In the genomic region with DNA sequence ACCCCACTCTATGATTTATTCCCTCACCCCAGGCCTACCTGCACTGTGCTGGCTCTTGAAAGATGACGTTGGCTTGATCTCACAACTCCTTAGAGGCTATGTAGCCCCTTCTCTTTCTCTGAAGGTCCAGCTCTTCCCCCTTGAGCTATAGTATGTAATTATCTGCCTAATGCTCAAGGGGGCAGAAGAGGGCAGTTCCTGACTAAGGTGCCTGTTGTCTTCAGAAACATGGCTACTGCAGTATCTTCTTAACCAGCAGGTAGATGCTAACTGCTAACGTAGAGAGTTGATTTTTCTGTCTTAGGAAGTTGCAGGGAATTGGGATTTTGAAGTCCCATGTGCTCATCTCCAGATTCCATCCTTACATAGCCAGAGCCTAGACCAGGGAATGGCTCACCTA, we compare ENCODE assay signal across 13 mouse cellular contexts. TPM values are rescaled to one million over a fixed set of nuclear protein-coding genes. Genes with fewer than 3 reads are reported as not detected.
DNase-seq lines count a peak whose midpoint lies in the region; ATAC-seq and TF ChIP-seq lines count a peak whose summit lies in the region.
"Had no signal": no experiment of that assay in that cellular context is flagged by ENCODE, and none has a peak within 500 bp of the region (broad histone marks: within the 10 kb centered on the region; RNA-seq: fewer than 3 reads in every experiment).

No protein-coding gene starts in this region.

- no peaks in the 10 kb centered on the region for H3K36me3 ChIP-seq in heart, postnatal 0 days (replicated peaks; ENCODE audit: control insufficient read depth, insufficient read depth, low read length)
- H3K36me3 ChIP-seq in heart, embryonic 12.5 days, result no peaks in the 10 kb centered on the region
- H3K36me3 ChIP-seq in thymus, adult 2 months (ENCODE audit: control insufficient read depth, insufficient read depth, low read length), result no peaks in the 10 kb centered on the region
- H3K36me3 ChIP-seq: forebrain, embryonic 12.5 days; hindbrain, embryonic 15.5 days had no signal

- no peak for DNase-seq in heart, postnatal 0 days (ENCODE audit: low spot score)
- DNase-seq in thymus, adult 2 months, result peak; percentile 12
- no peak for DNase-seq in thymus, postnatal 10 days (ENCODE audit: low spot score in 2 of 2)
- DNase-seq in retina, embryonic 14.5 days (ENCODE audit: low spot score), result peak; percentile 34
- DNase-seq in left cerebral cortex, adult 18-20 months (ENCODE audit: low spot score in 2 of 2), result no peak
- DNase-seq in urinary bladder, postnatal 4 days (ENCODE audit: low spot score in 2 of 2), result no peak
- DNase-seq: right cerebral cortex, adult 18-20 months had no signal

- no peak for TF ChIP-seq POLR2A in thymus, adult 2 months (IDR thresholded peaks at IDR 0.05; ENCODE audit: control insufficient read depth, extremely low read depth, insufficient read depth, low read length, poor library complexity)

- no peaks in the 10 kb centered on the region for H3K27me3 ChIP-seq in heart, postnatal 0 days (ENCODE audit: control insufficient read depth, insufficient read depth, low read length)
- peaks cover 3% of the 10 kb centered on the region; the same call in 1 of the 2 replicates for H3K27me3 ChIP-seq in heart, embryonic 12.5 days (replicated peaks)
- no peaks in the 10 kb centered on the region for H3K27me3 ChIP-seq in thymus, adult 2 months (ENCODE audit: control insufficient read depth, insufficient read depth, low read length)
- H3K27me3 ChIP-seq: hindbrain, embryonic 15.5 days had no signal

- no peak overlapping the region for H3K27ac ChIP-seq in heart, postnatal 0 days (ENCODE audit: low read depth)
- H3K27ac ChIP-seq in heart, embryonic 12.5 days (ENCODE audit: poor library complexity, severe bottlenecking), result no peak overlapping the region
- no peak overlapping the region for H3K27ac ChIP-seq in thymus, adult 2 months (ENCODE audit: control insufficient read depth, insufficient read depth, low read length)
- H3K27ac ChIP-seq: forebrain, embryonic 12.5 days; hindbrain, embryonic 15.5 days had no signal

- 0 out of 2 replicates have a peak, but pooled peaks cover 4% of the 10 kb centered on the region for H3K9me3 ChIP-seq in heart, postnatal 0 days (replicated peaks; ENCODE audit: control insufficient read depth, low read length)
- peaks cover 5% of the 10 kb centered on the region; the same call in 1 of the 2 replicates for H3K9me3 ChIP-seq in heart, embryonic 12.5 days (replicated peaks)
- H3K9me3 ChIP-seq: forebrain, embryonic 12.5 days; hindbrain, embryonic 15.5 days had no signal

- no peak overlapping the region for H3K9ac ChIP-seq in heart, postnatal 0 days (replicated peaks; ENCODE audit: low read depth, low read length)
- no peak overlapping the region for H3K9ac ChIP-seq in heart, embryonic 12.5 days
- H3K9ac ChIP-seq: forebrain, embryonic 12.5 days; hindbrain, embryonic 15.5 days had no signal

- TF ChIP-seq EP300 in heart, postnatal 0 days (IDR thresholded peaks at IDR 0.05; ENCODE audit: low read depth), result no peak

- H3K4me2 ChIP-seq in heart, postnatal 0 days (ENCODE audit: low read depth, low read length), result no peak overlapping the region
- H3K4me2 ChIP-seq in heart, embryonic 12.5 days, result no peak overlapping the region
- H3K4me2 ChIP-seq: forebrain, embryonic 12.5 days; hindbrain, embryonic 15.5 days had no signal

- WGBS in heart, postnatal 0 days, result 36% methylated on average over 2 of the region's 2 CpGs
- 39% methylated on average over 2 of the region's 2 CpGs for WGBS in heart, embryonic 12.5 days
- 67% methylated on average over 2 of the region's 2 CpGs for WGBS in thymus, adult 2 months

- no peak for ATAC-seq in heart, postnatal 0 days (ENCODE audit: insufficient read depth, low read depth)
- no peak for ATAC-seq in heart, embryonic 12.5 days (ENCODE audit: insufficient number of reproducible peaks, low FRiP score)
- peak; percentile 50 for ATAC-seq in activated CD4-positive, CD25-positive, alpha-beta regulatory T cell, adult 4 months

- TF ChIP-seq CTCF in heart, postnatal 0 days (IDR thresholded peaks at IDR 0.05; ENCODE audit: low read depth), result peak; percentile 32
- TF ChIP-seq CTCF in thymus, adult 2 months (IDR thresholded peaks at IDR 0.05; ENCODE audit: borderline replicate concordance, control insufficient read depth, extremely low read depth, insufficient read depth, low read length, poor library complexity), result no peak

- no peak overlapping the region for H3K4me3 ChIP-seq in heart, postnatal 0 days (ENCODE audit: low read depth, low read length)
- H3K4me3 ChIP-seq in heart, embryonic 12.5 days, result no peak overlapping the region
- H3K4me3 ChIP-seq in thymus, adult 2 months (ENCODE audit: control insufficient read depth, insufficient read depth, low read length), result no peak overlapping the region
- H3K4me3 ChIP-seq: forebrain, embryonic 12.5 days; hindbrain, embryonic 15.5 days had no signal

- no peaks in the 10 kb centered on the region for H3K4me1 ChIP-seq in heart, postnatal 0 days (ENCODE audit: control insufficient read depth, insufficient read depth)
- peaks cover 6% of the 10 kb centered on the region; the same call in 1 of the 2 replicates for H3K4me1 ChIP-seq in heart, embryonic 12.5 days (replicated peaks)
- H3K4me1 ChIP-seq in thymus, adult 2 months (replicated peaks; ENCODE audit: control insufficient read depth, insufficient read depth, low read length), result peaks cover 13% of the 10 kb centered on the region

RNA-seq across cellular contexts. Expression of a gene that starts 24.4 kb away (rescaled TPM):
- total RNA-seq in heart, postnatal 0 days (2014; rRNA removed; ENCODE audit: low replicate concordance), result not detected in 2 replicates
- not detected in 2 replicates for polyA plus RNA-seq in heart, postnatal 0 days (2015; fragmentation: Nextera tagmentation; extraction: Ambion mirVana)
- polyA plus RNA-seq in heart, embryonic 12.5 days (2016; fragmentation: Nextera tagmentation; extraction: Ambion mirVana), result not detected in 2 replicates
- polyA plus RNA-seq in thymus, adult 2 months (2012; rRNA removed), result not detected in 2 replicates
- polyA plus RNA-seq in activated CD4-positive, CD25-positive, alpha-beta regulatory T cell, adult 4 months (2017; shearing (Covaris generic)), result under 1 TPM in 1 of 2 experiments, not detected in 1; 0.45 TPM
- not detected for total RNA-seq in left cerebral cortex, adult 18-20 months (2021)
- total RNA-seq: layer of hippocampus, postnatal 10 days had no signal
- polyA plus RNA-seq: forebrain, embryonic 12.5 days; liver, embryonic 16.5 days had no signal

Comparison
In these comparisons a context has a peak if more than half of its experiments do, and no peak if none do; other contexts are left out.
1. DNase-seq: peak in thymus, adult 2 months (single experiment) and retina, embryonic 14.5 days (single experiment); none in heart, postnatal 0 days (single experiment), thymus, postnatal 10 days (0 of 2), left cerebral cortex, adult 18-20 months (0 of 2) and urinary bladder, postnatal 4 days (0 of 2).